Mouse (Mus musculus): ENCODE data around the gene Avil.

DNA sequence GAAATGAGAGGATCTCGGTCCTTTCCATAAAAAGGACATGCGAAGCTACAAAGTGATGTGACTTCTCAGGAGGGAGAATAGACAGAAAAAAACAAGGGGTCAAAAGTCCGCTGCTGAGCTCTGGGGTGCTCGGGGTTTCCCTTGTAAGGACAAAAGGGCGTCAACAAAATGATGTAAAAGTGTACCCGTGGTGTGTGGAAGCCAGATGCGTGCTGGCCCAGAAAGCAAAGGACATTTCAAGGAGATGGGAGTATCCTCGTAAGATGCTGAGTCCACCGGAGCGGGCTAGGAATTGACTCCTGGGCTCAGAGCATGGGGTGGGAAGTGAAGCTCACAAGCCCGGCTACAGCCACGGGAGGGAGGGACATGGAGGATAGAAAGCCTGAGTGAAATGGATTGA, 37.1 kb downstream of the Avil start:
- TF ChIP-seq CTCF (IDR thresholded peaks at IDR 0.05; ENCODE audit: extremely low read depth, insufficient read depth, insufficient read length, insufficient replicate concordance) (no peak), POLR2A (IDR thresholded peaks at IDR 0.05; ENCODE audit: low read depth, low read length) (no peak)
